Mouse (Mus musculus): ENCODE measurements around the gene Rd3. TPM values are rescaled to one million over a fixed set of nuclear protein-coding genes. Genes with fewer than 3 reads are reported as not detected.
A peak's percentile ranks its signal among the peaks of the same experiment; 100 is the strongest.

Rd3 gene
- 1.9 and 2.1 TPM in 2 replicates for polyA plus RNA-seq (2015; fragmentation: Nextera tagmentation; extraction: Ambion mirVana)

GRCm38 (mm10) chr1:191977187-191977586, at the start of gene Rd3:
Rd3 (plus strand) TSS chr1:191977370.
- peaks cover 23% of the 10 kb centered on the region for H3K4me1 ChIP-seq
- ATAC-seq (ENCODE audit: low FRiP score) = peak; percentile 59; the same call in 1 of the 2 replicates
- no peaks in the 10 kb centered on the region for H3K27me3 ChIP-seq (replicated peaks)
- no peak within 1 kb of the TSS for H3K27ac ChIP-seq (replicated peaks)
- WGBS = 35% methylated on average over 5 of the region's 5 CpGs
- H3K9me3 ChIP-seq (replicated peaks) = no peaks in the 10 kb centered on the region
- H3K4me3 ChIP-seq (replicated peaks) = no peak within 1 kb of the TSS
- H3K4me2 ChIP-seq = no peak within 1 kb of the TSS
- H3K36me3 ChIP-seq = no peaks in the 10 kb centered on the region
- no peak within 1 kb of the TSS for H3K9ac ChIP-seq (replicated peaks)

GRCm38 (mm10) chr1:191928345-191928744, 48.8 kb upstream of the Rd3 start:
- 87% methylated on average over 7 of the region's 7 CpGs for WGBS
- Histone ChIP-seq H3K27me3 (replicated peaks) (peaks cover 4% of the 10 kb centered on the region; the same call in 1 of the 2 replicates), H3K4me2 (no peak overlapping the region), H3K4me3 (replicated peaks) (no peak overlapping the region), H3K4me1 (no peaks in the 10 kb centered on the region), H3K36me3 (no peaks in the 10 kb centered on the region), H3K27ac (replicated peaks) (no peak overlapping the region), H3K9me3 (replicated peaks) (no peaks in the 10 kb centered on the region), H3K9ac (replicated peaks) (no peak overlapping the region)
- ATAC-seq (ENCODE audit: low FRiP score) = no peak

- no peak for ATAC-seq (ENCODE audit: low FRiP score)
- Histone ChIP-seq H3K27me3 (replicated peaks) (peaks cover 4% of the 10 kb centered on the region; the same call in 1 of the 2 replicates), H3K27ac (replicated peaks) (no peak overlapping the region), H3K9ac (replicated peaks) (no peak overlapping the region), H3K4me1 (no peaks in the 10 kb centered on the region), H3K4me3 (replicated peaks) (no peak overlapping the region), H3K36me3 (no peaks in the 10 kb centered on the region), H3K4me2 (no peak overlapping the region), H3K9me3 (replicated peaks) (no peaks in the 10 kb centered on the region)
- WGBS = 77% methylated on average over 8 of the region's 8 CpGs
Observed at GRCm38 (mm10) chr1:191929065-191929464, 48.1 kb upstream of the Rd3 start.

GRCm38 (mm10) chr1:191929897-191930524, 47.2 kb upstream of the Rd3 start:
- no peak overlapping the region for H3K4me3 ChIP-seq (replicated peaks)
- ATAC-seq (ENCODE audit: low FRiP score) = no peak
- H3K9ac ChIP-seq (replicated peaks) = no peak overlapping the region
- 63% methylated on average over 12 of the region's 12 CpGs for WGBS
- H3K9me3 ChIP-seq (replicated peaks) = no peaks in the 10 kb centered on the region
- no peaks in the 10 kb centered on the region for H3K36me3 ChIP-seq
- H3K4me1 ChIP-seq = no peaks in the 10 kb centered on the region
- H3K27me3 ChIP-seq (replicated peaks) = peaks cover 4% of the 10 kb centered on the region; the same call in 1 of the 2 replicates
- no peak overlapping the region for H3K4me2 ChIP-seq
- no peak overlapping the region for H3K27ac ChIP-seq (replicated peaks)

- ATAC-seq (ENCODE audit: low FRiP score) = no peak
- Histone ChIP-seq H3K4me1 (no peaks in the 10 kb centered on the region), H3K27me3 (replicated peaks) (peaks cover 4% of the 10 kb centered on the region; the same call in 1 of the 2 replicates), H3K4me2 (no peak overlapping the region), H3K36me3 (no peaks in the 10 kb centered on the region), H3K4me3 (replicated peaks) (no peak overlapping the region), H3K27ac (replicated peaks) (no peak overlapping the region), H3K9me3 (replicated peaks) (no peaks in the 10 kb centered on the region), H3K9ac (replicated peaks) (no peak overlapping the region)
- WGBS = 51% methylated on average over 3 of the region's 3 CpGs
Observed at GRCm38 (mm10) chr1:191930525-191931105, 46.6 kb upstream of the Rd3 start.

GRCm38 (mm10) chr1:191932286-191932985, 44.7 kb upstream of the Rd3 start:
- H3K27ac ChIP-seq (replicated peaks) = no peak overlapping the region
- no peaks in the 10 kb centered on the region for H3K4me1 ChIP-seq
- H3K9ac ChIP-seq (replicated peaks) = no peak overlapping the region
- H3K27me3 ChIP-seq (replicated peaks) = peaks cover 4% of the 10 kb centered on the region; the same call in 1 of the 2 replicates
- H3K36me3 ChIP-seq = no peaks in the 10 kb centered on the region
- H3K9me3 ChIP-seq (replicated peaks) = no peaks in the 10 kb centered on the region
- no peak for ATAC-seq (ENCODE audit: low FRiP score)
- no peak overlapping the region for H3K4me3 ChIP-seq (replicated peaks)
- no peak overlapping the region for H3K4me2 ChIP-seq
- 72% methylated on average over 8 of the region's 8 CpGs for WGBS

- 84% methylated on average over 4 of the region's 4 CpGs for WGBS
Observed at GRCm38 (mm10) chr1:191932986-191933632, 44.1 kb upstream of the Rd3 start.

GRCm38 (mm10) chr1:191943638-191944037, 33.5 kb upstream of the Rd3 start:
- Histone ChIP-seq H3K27ac (replicated peaks) (no peak overlapping the region), H3K4me3 (replicated peaks) (no peak overlapping the region), H3K4me2 (no peak overlapping the region), H3K27me3 (replicated peaks) (no peaks in the 10 kb centered on the region), H3K4me1 (no peaks in the 10 kb centered on the region), H3K9ac (replicated peaks) (no peak overlapping the region), H3K9me3 (replicated peaks) (no peaks in the 10 kb centered on the region), H3K36me3 (no peaks in the 10 kb centered on the region)
- WGBS = 89% methylated on average over 6 of the region's 6 CpGs
- no peak for ATAC-seq (ENCODE audit: low FRiP score)

More at GRCm38 (mm10) chr1:191932986-191933632, 44.1 kb upstream of the Rd3 start:
- H3K4me2 ChIP-seq = no peak overlapping the region
- no peak overlapping the region for H3K27ac ChIP-seq (replicated peaks)
- H3K36me3 ChIP-seq = no peaks in the 10 kb centered on the region
- no peaks in the 10 kb centered on the region for H3K4me1 ChIP-seq
- H3K4me3 ChIP-seq (replicated peaks) = no peak overlapping the region
- ATAC-seq (ENCODE audit: low FRiP score) = no peak
- peaks cover 4% of the 10 kb centered on the region; the same call in 1 of the 2 replicates for H3K27me3 ChIP-seq (replicated peaks)
- no peak overlapping the region for H3K9ac ChIP-seq (replicated peaks)
- H3K9me3 ChIP-seq (replicated peaks) = no peaks in the 10 kb centered on the region

- WGBS = 94% methylated on average over 8 of the region's 8 CpGs
Observed at GRCm38 (mm10) chr1:191945341-191945740, 31.8 kb upstream of the Rd3 start.

GRCm38 (mm10) chr1:191945756-191946155, 31.4 kb upstream of the Rd3 start:
- no peak overlapping the region for H3K9ac ChIP-seq (replicated peaks)
- no peaks in the 10 kb centered on the region for H3K27me3 ChIP-seq (replicated peaks)
- no peak overlapping the region for H3K27ac ChIP-seq (replicated peaks)
- no peaks in the 10 kb centered on the region for H3K36me3 ChIP-seq
- H3K9me3 ChIP-seq (replicated peaks) = no peaks in the 10 kb centered on the region
- no peak for ATAC-seq (ENCODE audit: low FRiP score)
- no peak overlapping the region for H3K4me3 ChIP-seq (replicated peaks)
- 80% methylated on average over 5 of the region's 5 CpGs for WGBS
- H3K4me1 ChIP-seq = no peaks in the 10 kb centered on the region
- no peak overlapping the region for H3K4me2 ChIP-seq

More at GRCm38 (mm10) chr1:191945341-191945740, 31.8 kb upstream of the Rd3 start:
- Histone ChIP-seq H3K4me1 (no peaks in the 10 kb centered on the region), H3K4me2 (no peak overlapping the region), H3K27ac (replicated peaks) (no peak overlapping the region), H3K27me3 (replicated peaks) (no peaks in the 10 kb centered on the region), H3K36me3 (no peaks in the 10 kb centered on the region), H3K9me3 (replicated peaks) (no peaks in the 10 kb centered on the region), H3K4me3 (replicated peaks) (no peak overlapping the region), H3K9ac (replicated peaks) (no peak overlapping the region)
- ATAC-seq (ENCODE audit: low FRiP score) = no peak

- Histone ChIP-seq H3K9ac (replicated peaks) (no peak overlapping the region), H3K9me3 (replicated peaks) (no peaks in the 10 kb centered on the region), H3K4me3 (replicated peaks) (no peak overlapping the region), H3K4me1 (no peaks in the 10 kb centered on the region), H3K27me3 (replicated peaks) (no peaks in the 10 kb centered on the region), H3K4me2 (no peak overlapping the region), H3K27ac (replicated peaks) (no peak overlapping the region), H3K36me3 (no peaks in the 10 kb centered on the region)
- ATAC-seq (ENCODE audit: low FRiP score) = no peak
- 82% methylated on average over 7 of the region's 7 CpGs for WGBS
Observed at GRCm38 (mm10) chr1:191946261-191946660, 30.9 kb upstream of the Rd3 start.
